Mouse (Mus musculus) heart, embryonic 10.5 days (tissue): Measurements from ENCODE around the gene Miga2. TPM values are rescaled to one million over a fixed set of nuclear protein-coding genes. Genes with fewer than 3 reads are reported as not detected.

Experiments used
- DNase-seq: peaks from one replicate; pipeline ENCODE4 v3.0.0-alpha.2; 2017; ENCODE audit warnings: low spot score
- H3K27ac ChIP-seq: fragments of 300-500 bp; sonication (generic); 2 replicates; pipeline ENCODE4 v1.5.1; 2016; ENCODE audit warnings: mild to moderate bottlenecking
- H3K27me3 ChIP-seq: fragments of 300-500 bp; sonication (generic); 2 replicates; pipeline ENCODE4 v1.6.1; 2016; ENCODE audit warnings: mild to moderate bottlenecking; ENCODE audit not compliant: poor library complexity, insufficient read depth, severe bottlenecking
- H3K36me3 ChIP-seq: fragments of 300-500 bp; sonication (generic); 2 replicates; pipeline ENCODE4 v1.6.1; 2016; ENCODE audit warnings: mild to moderate bottlenecking, moderate library complexity
- H3K4me1 ChIP-seq: fragments of 300-500 bp; sonication (generic); 2 replicates; pipeline ENCODE4 v1.6.1; 2016; ENCODE audit warnings: mild to moderate bottlenecking
- H3K4me3 ChIP-seq: fragments of 300-500 bp; sonication (generic); 2 replicates; pipeline ENCODE4 v1.5.1; 2016; ENCODE audit warnings: mild to moderate bottlenecking, moderate library complexity
- H3K9me3 ChIP-seq: fragments of 300-500 bp; sonication (generic); 2 replicates; pipeline ENCODE4 v1.6.1; 2016; ENCODE audit warnings: mild to moderate bottlenecking, moderate library complexity
- WGBS: fragments of 180-500 bp; shearing (Covaris S2); methylation state at CpG from one replicate; pipeline ENCODE4 v1.1.7; 2016; 5-methylcytosine and 5-hydroxymethylcytosine counted together
- polyA plus RNA-seq: library from polyadenylated mRNA; unstranded; fragments of >200 nt; fragmentation: Nextera tagmentation; extraction: Ambion mirVana; gene quantifications from 2 replicates; pipeline ENCODE4 v1.2.1, GENCODE M21; 2016

Miga2 gene
- polyA plus RNA-seq: 28.2 and 35.1 TPM in 2 replicates

GRCm38 (mm10) chr2:30363773-30364650 is at the start of gene Miga2:
TSS of gene Miga2 (plus strand) at chr2:30364233.
- Histone ChIP-seq H3K27ac (peak within 1 kb of the TSS; percentile 93), H3K36me3 (peaks cover 29% of the 10 kb centered on the region), H3K4me1 (peaks cover 21% of the 10 kb centered on the region), H3K4me3 (peak within 1 kb of the TSS; percentile 89), H3K9me3 (no peaks in the 10 kb centered on the region), H3K27me3 (no peaks in the 10 kb centered on the region)
- under 1% methylated on average over 54 of the region's 54 CpGs for WGBS
- peak; percentile 100 for DNase-seq

GRCm38 (mm10) chr2:30316136-30316535 is 47.9 kb upstream of the Miga2 start:
- peaks cover 93% of the 10 kb centered on the region for H3K36me3 ChIP-seq
- no peak for DNase-seq
- H3K4me3 ChIP-seq: no peak overlapping the region
- H3K4me1 ChIP-seq: no peaks in the 10 kb centered on the region
- no peaks in the 10 kb centered on the region for H3K9me3 ChIP-seq
- H3K27me3 ChIP-seq: no peaks in the 10 kb centered on the region
- 93% methylated on average over 4 of the region's 4 CpGs for WGBS
- H3K27ac ChIP-seq: no peak overlapping the region

- 90% methylated on average over 5 of the region's 5 CpGs for WGBS
- H3K36me3 ChIP-seq: peaks cover 95% of the 10 kb centered on the region
- H3K4me1 ChIP-seq: no peaks in the 10 kb centered on the region
These were observed 47.1 kb upstream of the Miga2 start for GRCm38 (mm10) chr2:30316955-30317354.

GRCm38 (mm10) chr2:30319260-30319659 is 44.8 kb upstream of the Miga2 start:
- 83% methylated on average over 4 of the region's 4 CpGs for WGBS
- DNase-seq: no peak
- Histone ChIP-seq H3K4me1 (no peaks in the 10 kb centered on the region), H3K27me3 (no peaks in the 10 kb centered on the region), H3K27ac (no peak overlapping the region), H3K9me3 (no peaks in the 10 kb centered on the region), H3K36me3 (peaks cover 95% of the 10 kb centered on the region), H3K4me3 (no peak overlapping the region)

More at GRCm38 (mm10) chr2:30316955-30317354, 47.1 kb upstream of the Miga2 start:
- no peak overlapping the region for H3K4me3 ChIP-seq
- no peak overlapping the region for H3K27ac ChIP-seq
- H3K9me3 ChIP-seq: no peaks in the 10 kb centered on the region
- no peaks in the 10 kb centered on the region for H3K27me3 ChIP-seq
- no peak for DNase-seq

- Histone ChIP-seq H3K9me3 (no peaks in the 10 kb centered on the region), H3K4me1 (no peaks in the 10 kb centered on the region), H3K4me3 (no peak overlapping the region), H3K36me3 (peaks cover 96% of the 10 kb centered on the region), H3K27ac (no peak overlapping the region), H3K27me3 (no peaks in the 10 kb centered on the region)
- WGBS: 90% methylated on average over 7 of the region's 7 CpGs
- DNase-seq: no peak
These were observed 40.9 kb upstream of the Miga2 start for GRCm38 (mm10) chr2:30323111-30323510.

- no peak for DNase-seq
These were observed 38.7 kb upstream of the Miga2 start for GRCm38 (mm10) chr2:30325296-30325695.

GRCm38 (mm10) chr2:30327276-30327675 is 36.8 kb upstream of the Miga2 start:
- WGBS: 91% methylated on average over 7 of the region's 7 CpGs
- Histone ChIP-seq H3K4me1 (no peaks in the 10 kb centered on the region), H3K27me3 (no peaks in the 10 kb centered on the region), H3K36me3 (peaks cover 99% of the 10 kb centered on the region), H3K4me3 (no peak overlapping the region), H3K9me3 (no peaks in the 10 kb centered on the region), H3K27ac (no peak overlapping the region)
- DNase-seq: no peak

More at GRCm38 (mm10) chr2:30325296-30325695, 38.7 kb upstream of the Miga2 start:
- WGBS: 92% methylated on average over 5 of the region's 5 CpGs
- Histone ChIP-seq H3K27me3 (no peaks in the 10 kb centered on the region), H3K4me1 (no peaks in the 10 kb centered on the region), H3K27ac (no peak overlapping the region), H3K4me3 (no peak overlapping the region), H3K36me3 (peaks cover 99% of the 10 kb centered on the region), H3K9me3 (no peaks in the 10 kb centered on the region)

GRCm38 (mm10) chr2:30328791-30329190 is 35.2 kb upstream of the Miga2 start:
- 92% methylated on average over 3 of the region's 3 CpGs for WGBS
- Histone ChIP-seq H3K27ac (no peak overlapping the region), H3K9me3 (no peaks in the 10 kb centered on the region), H3K4me1 (no peaks in the 10 kb centered on the region), H3K27me3 (no peaks in the 10 kb centered on the region), H3K4me3 (no peak overlapping the region), H3K36me3 (peaks cover 99% of the 10 kb centered on the region)
- DNase-seq: no peak

GRCm38 (mm10) chr2:30335324-30335723 is 28.7 kb upstream of the Miga2 start:
- Histone ChIP-seq H3K27ac (no peak overlapping the region), H3K4me3 (no peak overlapping the region), H3K36me3 (peaks cover 98% of the 10 kb centered on the region), H3K9me3 (no peaks in the 10 kb centered on the region), H3K4me1 (0 out of 2 replicates have a peak, but pooled peaks cover 8% of the 10 kb centered on the region), H3K27me3 (no peaks in the 10 kb centered on the region)
- DNase-seq: no peak
- 96% methylated on average over 2 of the region's 2 CpGs for WGBS

GRCm38 (mm10) chr2:30336174-30336915 is 27.7 kb upstream of the Miga2 start:
- 0 out of 2 replicates have a peak, but pooled peaks cover 8% of the 10 kb centered on the region for H3K4me1 ChIP-seq
- peaks cover 98% of the 10 kb centered on the region for H3K36me3 ChIP-seq
- no peak for DNase-seq
- H3K4me3 ChIP-seq: no peak overlapping the region
- no peaks in the 10 kb centered on the region for H3K27me3 ChIP-seq
- no peaks in the 10 kb centered on the region for H3K9me3 ChIP-seq
- 85% methylated on average over 16 of the region's 16 CpGs for WGBS
- H3K27ac ChIP-seq: no peak overlapping the region; the same call in 1 of the 2 replicates

GRCm38 (mm10) chr2:30337179-30337578 is 26.9 kb upstream of the Miga2 start:
- H3K9me3 ChIP-seq: no peaks in the 10 kb centered on the region
- no peaks in the 10 kb centered on the region for H3K27me3 ChIP-seq
- WGBS: 65% methylated on average over 12 of the region's 12 CpGs
- H3K4me3 ChIP-seq: no peak overlapping the region
- peaks cover 98% of the 10 kb centered on the region for H3K36me3 ChIP-seq
- peak; percentile 76 for DNase-seq
- no peak overlapping the region for H3K27ac ChIP-seq
- 0 out of 2 replicates have a peak, but pooled peaks cover 8% of the 10 kb centered on the region for H3K4me1 ChIP-seq

GRCm38 (mm10) chr2:30342061-30342460 is 22.0 kb upstream of the Miga2 start:
- Histone ChIP-seq H3K4me3 (no peak overlapping the region), H3K27me3 (no peaks in the 10 kb centered on the region), H3K36me3 (peaks cover 99% of the 10 kb centered on the region), H3K27ac (no peak overlapping the region), H3K9me3 (no peaks in the 10 kb centered on the region), H3K4me1 (0 out of 2 replicates have a peak, but pooled peaks cover 7% of the 10 kb centered on the region)
- WGBS: 90% methylated on average over 3 of the region's 3 CpGs
- no peak for DNase-seq

- H3K36me3 ChIP-seq: peaks cover 99% of the 10 kb centered on the region
- no peak overlapping the region for H3K27ac ChIP-seq
- H3K4me3 ChIP-seq: no peak overlapping the region
- no peaks in the 10 kb centered on the region for H3K9me3 ChIP-seq
- H3K27me3 ChIP-seq: no peaks in the 10 kb centered on the region
- WGBS: 92% methylated on average over 7 of the region's 7 CpGs
- 0 out of 2 replicates have a peak, but pooled peaks cover 4% of the 10 kb centered on the region for H3K4me1 ChIP-seq
- DNase-seq: no peak
These were observed 21.5 kb upstream of the Miga2 start for GRCm38 (mm10) chr2:30342544-30342943.
